Mouse (Mus musculus): ENCODE measurements around the gene Bbs9. TPM values are rescaled to one million over a fixed set of nuclear protein-coding genes. Genes with fewer than 3 reads are reported as not detected.

The Bbs9 gene
- polyA plus RNA-seq, 1 experiment: 3.3 TPM

DNA sequence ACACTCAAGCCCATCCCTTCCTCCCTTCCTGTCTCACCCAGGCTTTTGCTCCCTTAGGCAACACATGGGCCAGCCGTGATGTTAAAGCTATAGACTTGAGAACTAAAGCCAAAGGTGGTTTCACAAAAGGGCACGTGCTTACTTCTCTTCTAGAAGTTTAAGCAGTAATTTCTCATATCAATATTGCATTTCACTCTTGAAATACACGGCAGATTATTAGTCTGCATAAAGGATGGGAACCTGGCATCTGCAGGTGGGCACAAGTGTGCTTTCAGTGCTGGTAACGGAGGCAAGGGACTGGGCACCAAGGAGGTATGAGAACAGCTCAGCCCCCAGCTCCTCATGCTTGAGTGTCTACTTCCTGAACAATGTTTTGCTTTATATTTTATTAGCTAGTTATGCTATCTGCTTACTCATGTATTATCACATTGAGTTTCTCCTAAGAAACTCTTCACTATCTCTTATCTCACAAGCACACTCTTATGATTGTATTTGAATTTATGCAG is 334.2 kb downstream of the Bbs9 start:
- H3ac ChIP-seq (ENCODE audit: control insufficient read depth, insufficient read length, low read depth): no peak overlapping the region
- no peaks in the 10 kb centered on the region for H3K79me2 ChIP-seq (ENCODE audit: control insufficient read depth, insufficient read depth)
- no peaks in the 10 kb centered on the region for H3K27me3 ChIP-seq (ENCODE audit: control insufficient read depth, insufficient read depth, insufficient read length)
- no peaks in the 10 kb centered on the region for H3K79me3 ChIP-seq (ENCODE audit: low read depth)
- no peak overlapping the region for H3K4me3 ChIP-seq (ENCODE audit: insufficient read depth, poor library complexity, severe bottlenecking)
- H3K36me3 ChIP-seq (ENCODE audit: control insufficient read depth, insufficient read depth): no peaks in the 10 kb centered on the region
- TF ChIP-seq USF1 (IDR thresholded peaks at IDR 0.05; ENCODE audit: low read depth) (no peak), MYOD1 (IDR thresholded peaks at IDR 0.05; ENCODE audit: control insufficient read depth, insufficient read length, low read depth) (no peak), CTCF (IDR thresholded peaks at IDR 0.05; ENCODE audit: control insufficient read depth, insufficient read depth, insufficient read length) (no peak)

DNA sequence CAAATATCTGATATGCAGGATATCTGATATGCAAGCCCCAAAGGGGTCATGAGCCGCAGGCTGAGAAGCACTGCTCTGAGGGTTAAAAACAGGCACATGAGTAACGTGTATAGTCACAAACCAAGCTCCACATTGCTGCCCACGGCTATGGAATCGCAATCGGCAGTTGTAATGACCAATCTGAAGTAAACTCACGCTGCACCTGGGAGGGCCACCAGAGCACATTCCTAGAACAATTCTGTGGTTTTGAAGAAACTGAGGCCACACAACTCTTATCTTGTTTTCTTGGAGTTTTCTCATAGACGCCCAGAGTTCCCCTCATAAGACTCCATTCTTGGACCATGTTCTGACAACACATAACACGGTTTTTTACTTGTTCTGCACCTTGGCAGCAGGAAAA is 334.9 kb downstream of the Bbs9 start:
- Histone ChIP-seq H3K79me2 (ENCODE audit: control insufficient read depth, insufficient read depth) (no peaks in the 10 kb centered on the region), H3ac (ENCODE audit: control insufficient read depth, insufficient read length, low read depth) (no peak overlapping the region), H3K27me3 (ENCODE audit: control insufficient read depth, insufficient read depth, insufficient read length) (no peaks in the 10 kb centered on the region), H3K36me3 (ENCODE audit: control insufficient read depth, insufficient read depth) (no peaks in the 10 kb centered on the region), H3K4me3 (ENCODE audit: insufficient read depth, poor library complexity, severe bottlenecking) (no peak overlapping the region), H3K79me3 (ENCODE audit: low read depth) (no peaks in the 10 kb centered on the region)
- no peak for TF ChIP-seq CEBPB (IDR thresholded peaks at IDR 0.05; ENCODE audit: low read depth)
- no peak for TF ChIP-seq USF1 (IDR thresholded peaks at IDR 0.05; ENCODE audit: low read depth)

DNA sequence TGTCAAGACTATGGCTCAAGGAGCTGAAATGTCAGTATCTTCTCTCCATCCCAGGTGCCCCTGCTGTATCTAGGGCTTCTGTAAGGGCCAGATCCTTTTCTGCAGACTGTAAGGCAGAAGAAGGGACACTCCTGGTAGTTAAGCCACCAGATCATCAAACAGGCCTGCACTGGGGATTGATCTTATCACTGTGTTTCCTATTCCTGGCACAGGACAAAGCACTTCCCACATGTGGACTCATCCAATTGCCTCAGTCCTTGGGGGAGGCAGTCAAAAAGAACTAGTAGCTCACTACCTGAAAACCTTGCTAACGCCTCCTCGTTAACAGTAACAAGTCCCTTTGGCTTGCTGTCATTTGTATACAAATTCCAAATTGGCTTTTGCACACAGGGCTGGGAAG is 336.4 kb downstream of the Bbs9 start:
- H3K27me3 ChIP-seq (ENCODE audit: control insufficient read depth, insufficient read depth, insufficient read length): no peaks in the 10 kb centered on the region
- H3K79me2 ChIP-seq (ENCODE audit: control insufficient read depth, insufficient read depth): no peaks in the 10 kb centered on the region
- H3K4me3 ChIP-seq (ENCODE audit: insufficient read depth, poor library complexity, severe bottlenecking): no peak overlapping the region
- no peaks in the 10 kb centered on the region for H3K79me3 ChIP-seq (ENCODE audit: low read depth)
- no peak overlapping the region for H3ac ChIP-seq (ENCODE audit: control insufficient read depth, insufficient read length, low read depth)
- H3K36me3 ChIP-seq (ENCODE audit: control insufficient read depth, insufficient read depth): no peaks in the 10 kb centered on the region
- no peak for TF ChIP-seq USF1 (IDR thresholded peaks at IDR 0.05; ENCODE audit: low read depth)

GRCm38 (mm10) chr9:22814407-22815092 is 339.0 kb downstream of the Bbs9 start:
- no peaks in the 10 kb centered on the region for H3K79me2 ChIP-seq (ENCODE audit: control insufficient read depth, insufficient read depth)
- TF ChIP-seq MAX (IDR thresholded peaks at IDR 0.05) (no peak), FOSL1 (IDR thresholded peaks at IDR 0.05; ENCODE audit: insufficient read depth, low read length, poor library complexity, severe bottlenecking) (no peak), CEBPB (IDR thresholded peaks at IDR 0.05; ENCODE audit: low read depth) (no peak), USF1 (IDR thresholded peaks at IDR 0.05; ENCODE audit: low read depth) (no peak)
- no peak overlapping the region for H3ac ChIP-seq (ENCODE audit: control insufficient read depth, insufficient read length, low read depth)
- H3K79me3 ChIP-seq (ENCODE audit: low read depth): no peaks in the 10 kb centered on the region
- H3K27me3 ChIP-seq (ENCODE audit: control insufficient read depth, insufficient read depth, insufficient read length): no peaks in the 10 kb centered on the region
- no peaks in the 10 kb centered on the region for H3K36me3 ChIP-seq (ENCODE audit: control insufficient read depth, insufficient read depth)
- H3K4me3 ChIP-seq (ENCODE audit: insufficient read depth, poor library complexity, severe bottlenecking): no peak overlapping the region

GRCm38 (mm10) chr9:22815093-22815458 is 339.6 kb downstream of the Bbs9 start:
- TF ChIP-seq USF1 (IDR thresholded peaks at IDR 0.05; ENCODE audit: low read depth): no peak
- TF ChIP-seq CEBPB (IDR thresholded peaks at IDR 0.05; ENCODE audit: low read depth): no peak
- TF ChIP-seq MAX (IDR thresholded peaks at IDR 0.05): no peak
- TF ChIP-seq FOSL1 (IDR thresholded peaks at IDR 0.05; ENCODE audit: insufficient read depth, low read length, poor library complexity, severe bottlenecking): no peak
- TF ChIP-seq MYOD1 (IDR thresholded peaks at IDR 0.05; ENCODE audit: control insufficient read depth, insufficient read length, low read depth): no peak
- TF ChIP-seq MYOG (IDR thresholded peaks at IDR 0.05; ENCODE audit: control insufficient read depth, extremely low read depth, insufficient read length): no peak
- no peak for TF ChIP-seq CTCF (IDR thresholded peaks at IDR 0.05; ENCODE audit: control insufficient read depth, insufficient read depth, insufficient read length)
- no peaks in the 10 kb centered on the region for H3K36me3 ChIP-seq (ENCODE audit: control insufficient read depth, insufficient read depth)

GRCm38 (mm10) chr9:22819539-22819938 is 344.0 kb downstream of the Bbs9 start:
- Histone ChIP-seq H3K27me3 (ENCODE audit: control insufficient read depth, insufficient read depth, insufficient read length) (no peaks in the 10 kb centered on the region), H3K79me3 (ENCODE audit: low read depth) (no peaks in the 10 kb centered on the region), H3K36me3 (ENCODE audit: control insufficient read depth, insufficient read depth) (no peaks in the 10 kb centered on the region), H3ac (ENCODE audit: control insufficient read depth, insufficient read length, low read depth) (no peak overlapping the region), H3K4me3 (ENCODE audit: insufficient read depth, poor library complexity, severe bottlenecking) (no peak overlapping the region), H3K79me2 (ENCODE audit: control insufficient read depth, insufficient read depth) (no peaks in the 10 kb centered on the region)
- no peak for TF ChIP-seq CEBPB (IDR thresholded peaks at IDR 0.05; ENCODE audit: low read depth)

More at GRCm38 (mm10) chr9:22815093-22815458, 339.6 kb downstream of the Bbs9 start:
- no peak overlapping the region for H3K4me3 ChIP-seq (ENCODE audit: insufficient read depth, poor library complexity, severe bottlenecking)
- no peaks in the 10 kb centered on the region for H3K79me2 ChIP-seq (ENCODE audit: control insufficient read depth, insufficient read depth)
- no peak overlapping the region for H3ac ChIP-seq (ENCODE audit: control insufficient read depth, insufficient read length, low read depth)
- no peaks in the 10 kb centered on the region for H3K79me3 ChIP-seq (ENCODE audit: low read depth)
- no peaks in the 10 kb centered on the region for H3K27me3 ChIP-seq (ENCODE audit: control insufficient read depth, insufficient read depth, insufficient read length)
